8 mouse cellular contexts compared by ENCODE assay signal in genomic region chr13:102665588-102666232, GRCm38 (mm10). TPM values are rescaled to one million over a fixed set of nuclear protein-coding genes. Genes with fewer than 3 reads are reported as not detected.
DNase-seq lines count a peak whose midpoint lies in the region; ATAC-seq and TF ChIP-seq lines count a peak whose summit lies in the region.

No protein-coding gene starts in this region.

- H3K4me2 ChIP-seq in heart, embryonic 16.5 days (ENCODE audit: low read depth, low read length): peak overlapping the region; percentile 57
- H3K4me2 ChIP-seq in midbrain, embryonic 16.5 days (ENCODE audit: low read length): peak overlapping the region; percentile 44

- 39% methylated on average over 18 of the region's 18 CpGs for WGBS in heart, embryonic 16.5 days
- 2% methylated on average over 18 of the region's 18 CpGs for WGBS in bone marrow, adult 2 months
- WGBS in midbrain, embryonic 16.5 days: 51% methylated on average over 18 of the region's 18 CpGs

- ATAC-seq in heart, embryonic 16.5 days (replicated peaks; ENCODE audit: extremely low read depth, insufficient read depth, low FRiP score): peak; percentile 47; the same call in 1 of the 2 replicates
- ATAC-seq in inflammation-experienced regulatory T-cells, adult 6 months: peak; percentile 32
- ATAC-seq in midbrain, embryonic 16.5 days: no peak

- H3K4me1 ChIP-seq in heart, embryonic 16.5 days (ENCODE audit: control insufficient read depth, insufficient read depth, low read length): peaks cover 16% of the 10 kb centered on the region
- peaks cover 10% of the 10 kb centered on the region for H3K4me1 ChIP-seq in bone marrow, adult 2 months (ENCODE audit: control insufficient read depth, insufficient read depth, low read length)
- H3K4me1 ChIP-seq in midbrain, embryonic 16.5 days (ENCODE audit: control insufficient read depth, insufficient read depth, low read length): no peaks in the 10 kb centered on the region

- no peak for TF ChIP-seq CTCF in bone marrow, adult 2 months (IDR thresholded peaks at IDR 0.05; ENCODE audit: control insufficient read depth, insufficient read depth, low read length)

- H3K36me3 ChIP-seq in heart, embryonic 16.5 days (ENCODE audit: control insufficient read depth, insufficient read depth): no peaks in the 10 kb centered on the region
- no peaks in the 10 kb centered on the region for H3K36me3 ChIP-seq in midbrain, embryonic 16.5 days (ENCODE audit: control insufficient read depth, insufficient read depth, low read length)

- no peak for DNase-seq in heart, postnatal 25 days (ENCODE audit: low spot score)
- DNase-seq in adrenal gland, postnatal 25 days: no peak
- DNase-seq in layer of hippocampus, adult 9-11 months: no peak
- no peak for DNase-seq in cerebellum, adult 11-12 months

- peak overlapping the region; percentile 26 for H3K4me3 ChIP-seq in heart, embryonic 16.5 days (ENCODE audit: low read length)
- H3K4me3 ChIP-seq in bone marrow, adult 2 months (replicated peaks; ENCODE audit: control insufficient read depth, low read depth, low read length): peak overlapping the region; percentile 50
- H3K4me3 ChIP-seq in midbrain, embryonic 16.5 days (ENCODE audit: low read depth, low read length): peak overlapping the region; percentile 11; the same call in 1 of the 2 replicates

- TF ChIP-seq POLR2A in bone marrow, adult 2 months (IDR thresholded peaks at IDR 0.05; ENCODE audit: borderline replicate concordance, control insufficient read depth, low read depth, low read length): no peak

- H3K27ac ChIP-seq in heart, embryonic 16.5 days (ENCODE audit: low read length): peak overlapping the region; percentile 7; the same call in 1 of the 2 replicates
- peak overlapping the region; percentile 67 for H3K27ac ChIP-seq in bone marrow, adult 2 months (ENCODE audit: control insufficient read depth, insufficient read depth, low read depth, low read length, poor library complexity)
- H3K27ac ChIP-seq in midbrain, embryonic 16.5 days (ENCODE audit: low read length): no peak overlapping the region

- intact Hi-C loops in heart, postnatal 25 days (cut with DNase I): no loop called here

- peak overlapping the region; percentile 42; the same call in 1 of the 2 replicates for H3K9ac ChIP-seq in heart, embryonic 16.5 days (ENCODE audit: low read length)
- H3K9ac ChIP-seq in midbrain, embryonic 16.5 days (ENCODE audit: low read depth, low read length): no peak overlapping the region

- H3K27me3 ChIP-seq in heart, embryonic 16.5 days (ENCODE audit: control insufficient read depth, insufficient read depth, low read length): no peaks in the 10 kb centered on the region
- H3K27me3 ChIP-seq in midbrain, embryonic 16.5 days (ENCODE audit: control insufficient read depth, insufficient read depth, low read depth, low read length): no peaks in the 10 kb centered on the region

- H3K9me3 ChIP-seq in heart, embryonic 16.5 days (replicated peaks; ENCODE audit: control insufficient read depth, low read length): no peaks in the 10 kb centered on the region
- no peaks in the 10 kb centered on the region for H3K9me3 ChIP-seq in midbrain, embryonic 16.5 days (replicated peaks; ENCODE audit: control insufficient read depth, low read length, poor library complexity, severe bottlenecking)

RNA-seq across cellular contexts. Expression of gene Cd180, which starts 27.6 kb away (rescaled TPM):
- polyA plus RNA-seq in heart, embryonic 16.5 days (2015; fragmentation: Nextera tagmentation; extraction: Ambion mirVana): 0.62 and 0.87 TPM in 2 replicates
- 1 to 10 TPM in 1 of 2 experiments, under 1 TPM in 1; 0.57 to 1.1 TPM for total RNA-seq in heart, postnatal 25 days (2021)
- polyA plus RNA-seq in bone marrow, adult 2 months (2011; ENCODE audit: insufficient read depth, insufficient read length, low replicate concordance, missing spikeins): 5.5 and 9.8 TPM in 2 replicates
- polyA plus RNA-seq in inflammation-experienced regulatory T-cells, adult 6 months (2017; shearing (Covaris generic)): under 1 TPM in 2 of 3 experiments, not detected in 1; 0.21 to 0.99 TPM
- 0.58 and 0.94 TPM in 2 replicates for polyA plus RNA-seq in midbrain, embryonic 16.5 days (2015; fragmentation: Nextera tagmentation; extraction: Ambion mirVana)
- total RNA-seq in adrenal gland, postnatal 25 days (2021): 0.95 and 1.6 TPM in 2 replicates
